Mouse (Mus musculus) megakaryocyte, embryonic 14.5 days (primary cell): Measurements from ENCODE around the gene Ttc23. TPM values are rescaled to one million over a fixed set of nuclear protein-coding genes. Genes with fewer than 3 reads are reported as not detected.
A peak's percentile ranks its signal among the peaks of the same experiment; 100 is the strongest.

Source experiments
- H3K27me3 ChIP-seq: replicated peaks from 2 replicates; pipeline ENCODE3; 2012; ENCODE audit warnings: inconsistent platforms
- H3K36me3 ChIP-seq: replicated peaks from 2 replicates; pipeline ENCODE3; 2012; ENCODE audit warnings: low read length, inconsistent platforms, mixed read lengths
- H3K4me1 ChIP-seq: 2 replicates; pipeline ENCODE4 v1.6.1; 2012; ENCODE audit warnings: inconsistent platforms
- H3K4me3 ChIP-seq: replicated peaks from 2 replicates; pipeline ENCODE3; 2012; ENCODE audit warnings: moderate library complexity, mild to moderate bottlenecking, inconsistent platforms
- H3K9me3 ChIP-seq: 2 replicates; pipeline ENCODE4 v1.6.1; 2012; ENCODE audit warnings: inconsistent platforms
- FLI1 ChIP-seq: IDR thresholded peaks from 2 replicates; pipeline ENCODE4 v1.6.1; 2012; ENCODE audit warnings: low read length, inconsistent platforms, mixed read lengths
- GATA1 ChIP-seq: IDR thresholded peaks from 3 replicates; pipeline ENCODE4 v1.6.1; 2012; ENCODE audit warnings: mixed read lengths, low read length, inconsistent platforms, borderline replicate concordance
- polyA plus RNA-seq: library from polyadenylated mRNA; stranded (reverse); fragments of >175 nt; gene quantifications from 2 replicates; pipeline ENCODE4 v1.2.3, GENCODE M21; 2012; ENCODE audit warnings: low replicate concordance; ENCODE audit not compliant: insufficient read depth

Gene Ttc23
- polyA plus RNA-seq, 1 experiment: 4.3 TPM

DNA sequence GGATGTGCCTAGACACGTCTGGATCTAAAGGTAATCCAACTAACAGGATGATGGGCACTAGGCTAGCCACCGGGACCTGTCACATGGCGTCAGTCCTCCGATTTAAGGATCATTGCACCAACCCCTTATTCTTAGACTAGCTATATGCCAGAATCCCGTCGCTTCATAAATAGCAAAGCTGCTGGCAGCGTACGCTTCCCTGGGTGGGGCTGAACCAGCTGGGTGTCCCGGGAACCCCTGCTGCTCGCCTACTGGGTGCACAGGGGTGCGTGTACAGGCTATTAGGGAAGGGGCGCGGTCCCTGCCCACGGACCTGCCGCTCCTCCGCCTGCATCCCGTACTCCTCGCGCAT is 111.3 kb downstream of the Ttc23 start:
- Histone ChIP-seq H3K4me1 (peaks cover 20% of the 10 kb centered on the region), H3K36me3 (no peaks in the 10 kb centered on the region), H3K9me3 (no peaks in the 10 kb centered on the region), H3K27me3 (peaks cover 55% of the 10 kb centered on the region), H3K4me3 (peak overlapping the region; percentile 94)
- no peak for TF ChIP-seq GATA1
- no peak for TF ChIP-seq FLI1

DNA sequence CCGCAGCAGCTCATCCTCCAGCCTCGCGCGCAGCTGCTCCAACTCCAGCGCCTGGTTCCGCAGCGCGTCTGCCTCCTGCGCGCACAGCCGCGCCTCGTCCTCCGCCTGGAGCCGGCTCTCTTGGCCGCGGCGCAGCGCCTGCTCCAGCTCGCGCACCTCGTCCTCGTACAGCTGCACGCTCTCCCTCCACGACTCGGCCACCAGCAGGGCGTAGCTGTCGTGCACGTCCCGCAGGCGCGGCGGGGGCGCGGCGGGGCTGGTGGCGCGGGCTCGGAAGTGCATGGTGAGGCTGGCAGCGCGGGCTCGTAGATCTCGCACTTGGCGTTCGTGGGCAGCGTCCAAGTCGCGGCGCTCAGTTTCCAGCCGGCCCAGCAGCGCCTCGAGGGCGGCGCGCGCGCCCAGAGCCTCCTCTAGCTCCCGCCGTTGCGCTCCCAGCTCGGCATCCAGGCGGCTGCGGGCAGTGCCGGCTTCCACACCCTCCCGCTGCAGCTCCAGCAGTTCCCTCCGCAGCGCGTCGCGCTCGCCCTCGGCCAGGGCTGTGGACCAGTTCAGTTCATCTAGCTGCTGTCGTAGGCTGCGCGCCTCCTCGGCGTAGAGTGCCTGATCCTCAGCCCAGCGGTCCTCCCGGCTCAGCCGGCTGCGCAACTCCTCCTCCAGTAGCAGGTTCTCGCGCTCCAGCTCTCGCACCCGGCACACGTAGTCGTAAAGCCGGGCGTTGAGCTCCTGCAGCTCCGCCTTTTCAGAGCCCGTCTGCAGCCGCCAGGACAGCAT is 111.8 kb downstream of the Ttc23 start:
- peaks cover 61% of the 10 kb centered on the region for H3K27me3 ChIP-seq
- peak overlapping the region; percentile 94 for H3K4me3 ChIP-seq
- TF ChIP-seq GATA1 (no peak), FLI1 (no peak)
- H3K4me1 ChIP-seq: peaks cover 20% of the 10 kb centered on the region
- no peaks in the 10 kb centered on the region for H3K9me3 ChIP-seq
- no peaks in the 10 kb centered on the region for H3K36me3 ChIP-seq

DNA sequence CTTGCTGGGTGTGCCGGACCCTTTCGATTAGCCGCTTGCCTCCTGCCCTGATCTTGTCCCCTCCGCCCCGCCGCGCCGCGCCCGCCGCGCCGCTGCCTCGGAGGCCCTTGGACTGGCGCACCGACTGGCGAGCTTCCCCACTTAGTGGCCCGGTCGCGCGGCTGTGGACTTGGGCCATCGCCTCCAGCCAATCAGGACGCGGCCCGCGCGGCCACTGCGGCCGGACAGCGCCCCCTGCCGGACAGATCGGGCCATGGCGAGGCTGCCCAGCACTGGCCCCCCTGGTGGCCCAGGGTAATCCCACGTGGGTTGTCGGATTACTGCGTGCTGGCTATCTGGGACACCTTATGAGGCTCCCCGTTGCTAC is 112.4 kb downstream of the Ttc23 start, which contains the start of gene Synm:
Gene Synm, minus strand, starts transcription at position 114 of the 367 bp plus-strand sequence.
- Histone ChIP-seq H3K9me3 (no peaks in the 10 kb centered on the region), H3K36me3 (no peaks in the 10 kb centered on the region), H3K27me3 (peaks cover 63% of the 10 kb centered on the region), H3K4me3 (peak within 1 kb of the TSS; percentile 94), H3K4me1 (peaks cover 20% of the 10 kb centered on the region)
- TF ChIP-seq FLI1 (no peak), GATA1 (no peak)

DNA sequence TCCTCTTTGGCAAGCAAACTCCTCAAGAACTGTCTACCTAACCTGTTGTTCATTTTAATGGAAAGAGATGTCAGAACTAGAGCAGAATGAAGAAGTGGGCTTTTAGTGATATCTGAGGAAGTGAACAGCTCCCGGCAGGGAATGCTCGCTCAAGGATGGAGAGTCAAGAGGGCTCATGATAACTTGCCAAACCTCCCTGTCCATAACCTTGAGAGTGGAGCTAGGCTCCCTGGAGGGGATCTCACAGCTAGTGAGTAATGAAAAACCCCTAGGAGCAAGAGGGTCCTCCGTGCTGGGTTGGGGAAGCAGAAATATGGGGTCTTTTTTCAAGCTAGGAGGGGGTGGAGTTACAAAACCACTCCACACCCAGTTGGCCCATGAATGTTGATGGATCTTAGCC is 116.4 kb downstream of the Ttc23 start:
- TF ChIP-seq GATA1 (no peak), FLI1 (no peak)
- peaks cover 69% of the 10 kb centered on the region for H3K27me3 ChIP-seq
- H3K9me3 ChIP-seq: no peaks in the 10 kb centered on the region
- H3K4me3 ChIP-seq: no peak overlapping the region
- peaks cover 15% of the 10 kb centered on the region for H3K4me1 ChIP-seq
- H3K36me3 ChIP-seq: no peaks in the 10 kb centered on the region

DNA sequence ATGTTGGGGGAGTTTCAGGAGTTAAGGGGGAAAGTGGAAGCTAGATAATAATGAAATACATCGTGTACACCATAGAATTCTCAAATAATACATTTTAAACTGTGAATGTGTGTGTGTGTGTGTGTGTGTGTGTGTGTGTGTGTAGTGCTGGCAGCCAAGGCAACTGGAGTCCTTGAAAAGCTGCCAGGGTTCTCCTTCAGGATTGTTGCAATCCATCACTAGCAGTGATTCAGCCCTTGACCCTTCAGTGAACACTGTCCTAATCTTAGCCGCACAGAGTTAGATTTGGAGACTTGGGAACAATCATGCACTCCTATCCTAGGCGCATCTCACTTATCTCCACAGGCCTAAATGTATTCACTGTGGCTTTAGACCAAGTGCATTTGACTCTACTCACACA is 120.9 kb downstream of the Ttc23 start:
- H3K4me3 ChIP-seq: no peak overlapping the region
- no peaks in the 10 kb centered on the region for H3K4me1 ChIP-seq
- no peaks in the 10 kb centered on the region for H3K36me3 ChIP-seq
- H3K9me3 ChIP-seq: peaks cover 4% of the 10 kb centered on the region
- peaks cover 62% of the 10 kb centered on the region for H3K27me3 ChIP-seq
- TF ChIP-seq GATA1 (no peak), FLI1 (no peak)

DNA sequence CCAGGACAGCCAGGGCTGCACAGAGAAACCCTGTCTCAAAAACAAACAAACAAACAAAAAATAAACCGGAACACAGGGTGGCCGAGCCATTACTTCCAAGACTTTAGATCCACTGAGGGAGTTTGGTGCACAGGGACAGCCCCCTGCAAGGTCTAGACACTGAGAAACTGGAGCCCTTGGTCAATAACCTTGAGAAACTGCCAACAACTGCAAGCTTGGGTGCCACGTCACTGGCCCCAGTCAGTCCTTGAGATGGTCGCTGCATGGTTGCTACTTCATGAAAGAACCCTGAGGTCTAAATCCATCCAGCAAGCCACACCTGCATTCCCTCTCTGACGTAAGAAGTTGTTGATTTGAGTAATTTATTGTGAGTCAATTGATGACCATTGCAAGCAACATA is 122.3 kb downstream of the Ttc23 start:
- H3K9me3 ChIP-seq: peaks cover 13% of the 10 kb centered on the region
- TF ChIP-seq GATA1 (no peak), FLI1 (no peak)
- no peak overlapping the region for H3K4me3 ChIP-seq
- H3K4me1 ChIP-seq: no peaks in the 10 kb centered on the region
- H3K36me3 ChIP-seq: no peaks in the 10 kb centered on the region
- H3K27me3 ChIP-seq: peaks cover 54% of the 10 kb centered on the region

DNA sequence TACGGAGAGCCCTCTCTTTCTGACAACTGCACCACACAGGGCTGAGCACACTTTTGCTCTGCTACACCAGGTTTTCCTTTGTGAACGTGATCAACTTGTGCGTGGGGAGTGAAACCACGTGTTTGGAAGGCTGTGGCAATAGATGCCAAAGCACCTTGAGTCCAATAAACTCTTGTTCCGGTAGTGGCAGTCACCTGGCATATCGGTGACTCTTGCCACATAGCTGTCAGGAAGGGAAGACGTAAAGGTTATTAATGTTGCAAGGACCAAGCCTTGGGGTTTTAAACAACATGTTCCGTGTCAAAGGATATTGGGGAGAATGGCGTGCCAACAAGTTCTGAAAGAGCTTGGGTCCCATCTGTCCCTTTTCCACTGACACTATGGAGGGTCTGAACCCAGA is 125.0 kb downstream of the Ttc23 start:
- no peak overlapping the region for H3K4me3 ChIP-seq
- no peak for TF ChIP-seq FLI1
- TF ChIP-seq GATA1: no peak

GRCm38 (mm10) chr7:67775623-67776022 is 128.4 kb downstream of the Ttc23 start:
- H3K4me1 ChIP-seq: no peaks in the 10 kb centered on the region
- no peak overlapping the region for H3K4me3 ChIP-seq
- no peak for TF ChIP-seq FLI1
- TF ChIP-seq GATA1: no peak
- H3K27me3 ChIP-seq: peaks cover 32% of the 10 kb centered on the region
- H3K9me3 ChIP-seq: peaks cover 13% of the 10 kb centered on the region
- H3K36me3 ChIP-seq: no peaks in the 10 kb centered on the region

More for the DNA sequence above, 125.0 kb downstream of the Ttc23 start:
- Histone ChIP-seq H3K27me3 (peaks cover 45% of the 10 kb centered on the region), H3K9me3 (peaks cover 13% of the 10 kb centered on the region), H3K36me3 (no peaks in the 10 kb centered on the region), H3K4me1 (no peaks in the 10 kb centered on the region)

DNA sequence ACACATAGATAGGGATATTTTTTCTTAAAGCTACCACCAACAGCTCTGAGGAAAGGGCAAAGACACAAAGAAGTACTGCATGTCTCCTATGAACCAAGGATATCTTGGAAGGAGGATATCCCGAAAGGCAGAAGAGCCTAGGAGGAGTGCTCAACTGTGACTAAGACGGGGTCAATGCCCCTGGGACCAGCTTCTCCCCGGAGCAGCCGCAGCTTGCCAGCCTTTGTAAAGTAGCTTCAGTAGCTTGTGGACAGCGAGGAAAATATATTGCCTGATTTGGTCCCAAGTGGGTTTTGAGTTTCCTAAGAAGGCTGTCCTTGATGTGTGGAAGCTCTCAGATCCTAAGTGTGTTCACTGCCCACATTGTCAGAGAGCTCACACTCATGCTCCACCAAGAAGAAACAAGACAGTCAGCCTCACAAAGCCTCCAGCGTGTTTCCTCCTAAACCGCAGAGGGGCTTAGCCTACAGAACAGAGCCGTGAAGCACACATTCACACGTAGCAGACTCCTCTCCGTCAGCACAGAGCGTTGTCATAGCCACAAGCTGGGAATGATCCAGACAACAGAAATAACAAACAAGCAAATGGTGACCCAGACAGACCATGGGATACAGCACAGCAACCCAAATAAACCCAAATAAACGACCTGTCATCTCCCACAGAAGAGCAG is 129.6 kb downstream of the Ttc23 start:
- Histone ChIP-seq H3K4me3 (no peak overlapping the region), H3K4me1 (no peaks in the 10 kb centered on the region), H3K36me3 (no peaks in the 10 kb centered on the region), H3K27me3 (peaks cover 29% of the 10 kb centered on the region), H3K9me3 (peaks cover 13% of the 10 kb centered on the region)
- no peak for TF ChIP-seq FLI1

- TF ChIP-seq FLI1: no peak
- no peak for TF ChIP-seq GATA1
- H3K9me3 ChIP-seq: no peaks in the 10 kb centered on the region
- peaks cover 26% of the 10 kb centered on the region for H3K27me3 ChIP-seq
- no peaks in the 10 kb centered on the region for H3K36me3 ChIP-seq
- peaks cover 7% of the 10 kb centered on the region for H3K4me1 ChIP-seq
- no peak overlapping the region for H3K4me3 ChIP-seq
Measured at GRCm38 (mm10) chr7:67787861-67788260, 140.7 kb downstream of the Ttc23 start.

DNA sequence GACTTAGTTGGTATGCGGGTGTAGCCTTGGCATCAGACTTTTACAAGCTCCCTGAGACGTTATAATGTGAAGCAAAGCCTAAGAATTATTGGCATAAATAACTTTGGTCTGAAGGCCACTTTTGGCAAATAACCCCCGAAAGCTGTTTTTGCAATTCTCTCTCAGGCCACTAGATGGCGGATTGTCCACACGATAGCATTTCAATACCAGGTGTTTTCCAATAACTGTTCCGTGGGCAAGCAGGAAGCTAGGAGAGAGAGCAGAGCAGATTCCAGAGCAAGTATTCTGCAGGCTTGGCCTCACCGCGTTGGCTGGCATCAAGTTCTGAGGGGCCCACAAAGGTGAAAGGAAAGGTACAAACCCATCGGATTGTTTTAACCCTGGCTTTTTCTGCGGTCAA is 141.5 kb downstream of the Ttc23 start:
- TF ChIP-seq GATA1 (no peak), FLI1 (no peak)
- Histone ChIP-seq H3K4me1 (peaks cover 7% of the 10 kb centered on the region), H3K9me3 (no peaks in the 10 kb centered on the region), H3K4me3 (peak overlapping the region; percentile 75), H3K27me3 (peaks cover 32% of the 10 kb centered on the region), H3K36me3 (no peaks in the 10 kb centered on the region)
